Mouse (Mus musculus) T-cell, adult 2 months (primary cell): ENCODE measurements around the gene Gm45618.
"Not testable (repeated sequence)": the region's sequence is repeated elsewhere in the genome, so short reads cannot be mapped to it uniquely, and the experiment has no call there.

Experiments used
- DNase-seq: peaks from one replicate; pipeline ENCODE4 v3.0.0; 2022; ENCODE audit warnings: low spot score

Gm45618 gene

GRCm38 (mm10) chr7:142120629-142121028, at the start of gene Gm45618:
Gene Gm45618, minus strand, starts transcription at chr7:142120729.
- not testable (repeated sequence) for DNase-seq

GRCm38 (mm10) chr7:142169836-142170235, 49.3 kb upstream of the Gm45618 start:
- no peak for DNase-seq

GRCm38 (mm10) chr7:142165639-142166038, 45.1 kb upstream of the Gm45618 start, which contains the start of gene Gm4553:
Gene Gm4553, minus strand, starts transcription at chr7:142165739.
- DNase-seq = not testable (repeated sequence)

GRCm38 (mm10) chr7:142159366-142159765, 38.8 kb upstream of the Gm45618 start:
- no peak for DNase-seq

GRCm38 (mm10) chr7:142157013-142157412, 36.5 kb upstream of the Gm45618 start, which contains the start of gene Gm29735:
Gene Gm29735, minus strand, starts transcription at chr7:142157113.
- not testable (repeated sequence) for DNase-seq

GRCm38 (mm10) chr7:142155308-142155707, 34.8 kb upstream of the Gm45618 start:
- DNase-seq = no peak

- DNase-seq = no peak
These were observed 31.7 kb upstream of the Gm45618 start for GRCm38 (mm10) chr7:142152191-142152590.

GRCm38 (mm10) chr7:142148633-142149032, 28.1 kb upstream of the Gm45618 start:
- no peak for DNase-seq

GRCm38 (mm10) chr7:142146033-142146432, 25.5 kb upstream of the Gm45618 start:
- peak; percentile 19 for DNase-seq

GRCm38 (mm10) chr7:142145413-142145940, 24.9 kb upstream of the Gm45618 start:
- no peak for DNase-seq

- DNase-seq = no peak
These were observed 24.0 kb upstream of the Gm45618 start, which contains the start of gene Gm45337 for GRCm38 (mm10) chr7:142144507-142144906. Gene Gm45337, minus strand, starts transcription at chr7:142144607.

- DNase-seq = not testable (repeated sequence)
These were observed 23.0 kb upstream of the Gm45618 start for GRCm38 (mm10) chr7:142143506-142144010.

GRCm38 (mm10) chr7:142140696-142141095, 20.2 kb upstream of the Gm45618 start:
- no peak for DNase-seq

GRCm38 (mm10) chr7:142135934-142136333, 15.4 kb upstream of the Gm45618 start, which contains the start of gene Gm39115:
Gene Gm39115, minus strand, starts transcription at chr7:142136034.
- DNase-seq = not testable (repeated sequence)

GRCm38 (mm10) chr7:142134206-142134995, 13.9 kb upstream of the Gm45618 start:
- DNase-seq = no peak

- no peak for DNase-seq
These were observed 8.3 kb upstream of the Gm45618 start for GRCm38 (mm10) chr7:142128843-142129242.

- DNase-seq = no peak
These were observed 897 bp downstream of the Gm45618 start for GRCm38 (mm10) chr7:142119632-142120031.

- no peak for DNase-seq
These were observed 15.8 kb downstream of the Gm45618 start for GRCm38 (mm10) chr7:142104747-142105146.

GRCm38 (mm10) chr7:142097776-142098175, 22.8 kb downstream of the Gm45618 start:
- DNase-seq = peak; percentile 63

GRCm38 (mm10) chr7:142096701-142097100, 23.8 kb downstream of the Gm45618 start:
- no peak for DNase-seq

GRCm38 (mm10) chr7:142095183-142095931, 25.2 kb downstream of the Gm45618 start, which contains the start of gene Dusp8:
Gene Dusp8, minus strand, starts transcription at chr7:142095843.
- DNase-seq = peak; percentile 87
